Mouse (Mus musculus) T-helper 17 cell (primary cell): ENCODE measurements at regions not wholly inside any gene's neighbourhood (a gene's known extent, or its start where the extent isn't known, plus 50 kb on each side); places are given as distances from the start of the nearest gene placed in this dataset.

Experiments
- in situ Hi-C, 2 experiments: fragments of 300-600 bp; cut with MboI, MseI; formaldehyde crosslinking; loops; 1 replicate in 1 of 2; 2 replicates in 1 of 2; pipeline ENCODE4 v1.15.1; 2025; ENCODE audit warnings: high pct_unique_total_duplicates in 2 of 2

DNA sequence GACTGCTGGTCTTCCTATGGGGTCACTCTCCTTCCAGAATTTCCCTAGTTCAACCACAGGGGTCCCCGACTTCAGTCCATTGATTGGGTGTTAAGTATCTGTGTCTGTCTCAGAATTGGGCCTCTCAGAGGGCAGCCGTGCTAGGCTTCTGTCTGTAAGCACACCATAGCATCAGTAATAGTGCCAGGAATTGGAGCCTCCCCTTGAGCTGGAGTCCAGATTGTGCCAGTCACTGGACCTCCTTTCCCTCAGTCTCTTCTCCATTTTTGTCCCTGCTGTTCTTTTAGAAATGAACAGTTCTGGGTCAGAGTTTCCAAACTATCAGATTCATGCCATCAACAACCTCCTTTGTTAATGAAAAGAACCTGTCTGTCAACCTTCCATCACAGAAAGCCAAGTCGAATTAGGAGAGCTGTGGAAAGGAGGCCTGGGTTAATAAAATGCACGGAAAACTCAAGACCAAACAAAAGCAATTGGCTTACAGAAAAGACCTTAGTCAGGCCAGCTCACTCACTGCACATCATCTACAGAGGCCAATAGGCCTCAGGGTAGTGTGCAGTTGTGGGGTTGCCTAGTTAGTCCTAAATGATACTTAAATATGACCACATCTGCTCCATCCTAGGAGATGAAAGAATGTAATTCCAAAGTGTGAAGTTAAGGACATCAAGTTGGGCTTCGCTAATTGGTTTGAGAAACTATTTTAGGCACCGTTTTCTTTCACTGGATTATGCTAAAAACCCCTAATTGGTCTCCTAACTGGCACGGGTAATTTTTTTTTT is 156.5 kb upstream of the Krr1 start:
- in situ Hi-C loops, result no loop called here

GRCm38 (mm10) chr10:111819755-111820451 is 152.6 kb upstream of the Krr1 start:
- in situ Hi-C loops, result no loop called here

DNA sequence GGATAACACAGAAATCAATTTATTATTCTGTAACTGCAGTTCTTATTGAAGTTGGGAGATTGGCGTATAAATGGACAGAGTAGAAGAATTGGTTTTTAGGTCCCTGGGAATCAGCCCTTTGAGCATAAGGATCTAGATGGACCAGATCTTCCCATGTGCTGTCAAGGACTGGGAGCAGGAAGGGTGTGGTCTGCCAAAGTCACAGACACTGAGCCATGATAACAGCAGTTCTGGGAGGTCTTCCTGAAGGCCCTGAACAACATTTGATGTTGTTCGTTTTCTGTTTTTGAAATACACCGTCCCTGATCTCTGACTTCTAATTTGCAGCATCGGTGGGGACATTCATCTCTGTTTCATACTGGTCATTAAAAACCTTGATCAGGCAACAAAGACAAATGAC is 147.6 kb upstream of the Krr1 start:
- in situ Hi-C loops, result no loop called here

DNA sequence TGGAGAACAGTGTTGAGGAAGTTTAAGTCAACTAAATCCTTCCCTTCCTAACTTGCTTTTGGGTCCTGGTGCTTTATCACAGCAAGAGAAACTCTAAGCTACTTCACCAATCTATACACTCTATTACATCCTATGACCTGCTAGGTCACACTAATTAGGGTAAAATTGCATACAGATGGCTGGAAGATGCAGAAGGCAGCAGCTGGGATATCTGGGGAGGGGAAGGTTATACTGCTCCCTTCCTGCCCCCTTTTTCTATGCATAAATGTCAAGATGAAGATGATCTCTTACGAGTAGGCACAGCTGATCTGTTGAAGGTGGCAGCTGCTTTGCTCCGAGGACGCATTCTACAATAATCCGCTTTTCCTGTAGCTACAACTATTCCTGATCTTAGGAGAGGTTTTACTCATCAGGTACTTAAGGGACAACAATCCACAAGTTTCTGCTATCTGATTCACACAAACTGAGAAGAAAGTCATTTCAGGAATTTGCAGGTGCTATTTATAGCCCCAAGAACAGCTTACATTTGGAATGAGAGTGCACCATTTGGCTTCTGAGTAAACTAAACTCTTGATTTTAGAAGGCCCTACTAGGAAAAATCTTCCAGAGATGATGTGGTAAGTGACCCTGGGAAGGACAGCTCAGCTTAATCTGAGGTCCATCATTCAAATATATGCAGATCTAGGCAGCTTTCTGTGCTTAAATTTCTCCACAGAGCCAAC is 146.3 kb upstream of the Krr1 start:
- in situ Hi-C loops, result no loop called here

- in situ Hi-C loops, result no loop called here
Observed at GRCm38 (mm10) chr10:111827246-111827645, 145.2 kb upstream of the Krr1 start.

DNA sequence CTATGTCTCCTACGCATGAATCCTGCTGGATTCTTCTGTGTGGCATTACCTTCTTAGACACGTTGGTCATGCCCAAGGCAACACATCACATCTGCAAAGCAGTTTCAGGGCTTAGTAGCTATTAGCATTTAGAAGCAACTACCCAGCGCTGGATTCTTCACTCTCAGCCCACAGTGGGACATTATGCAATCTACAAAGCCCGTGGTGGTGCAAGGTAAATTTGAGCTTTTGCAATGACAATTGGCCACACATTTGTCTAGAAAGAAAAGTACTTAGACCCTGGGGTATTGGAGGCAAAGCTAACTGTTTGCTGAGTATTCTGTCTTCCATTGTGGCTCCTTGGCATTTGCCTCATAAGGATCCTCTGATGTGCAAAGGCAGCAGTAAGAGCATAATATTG is 144.5 kb upstream of the Krr1 start:
- in situ Hi-C loops, result no loop called here

DNA sequence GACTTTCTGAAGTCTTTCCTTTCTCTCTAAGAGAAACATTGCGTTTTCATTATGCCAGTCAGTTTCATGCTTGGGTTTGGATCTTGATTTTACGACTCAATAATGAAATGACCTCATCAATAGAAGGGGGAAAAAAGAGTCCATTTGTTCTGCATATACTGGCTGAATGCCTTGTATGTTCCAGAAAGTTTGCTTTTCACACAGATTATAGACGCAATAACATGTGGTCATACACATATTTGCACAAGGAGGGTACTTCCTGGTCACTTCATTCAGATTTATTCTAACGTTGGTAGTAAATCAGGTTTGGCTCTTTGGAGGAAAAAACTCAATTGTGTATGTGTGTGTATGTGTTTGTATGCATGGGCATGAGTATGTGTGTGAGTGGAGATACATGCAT is 143.9 kb upstream of the Krr1 start:
- in situ Hi-C loops, result no loop called here

- in situ Hi-C loops, result no loop called here
Observed at GRCm38 (mm10) chr10:111829291-111829690, 143.2 kb upstream of the Krr1 start.

DNA sequence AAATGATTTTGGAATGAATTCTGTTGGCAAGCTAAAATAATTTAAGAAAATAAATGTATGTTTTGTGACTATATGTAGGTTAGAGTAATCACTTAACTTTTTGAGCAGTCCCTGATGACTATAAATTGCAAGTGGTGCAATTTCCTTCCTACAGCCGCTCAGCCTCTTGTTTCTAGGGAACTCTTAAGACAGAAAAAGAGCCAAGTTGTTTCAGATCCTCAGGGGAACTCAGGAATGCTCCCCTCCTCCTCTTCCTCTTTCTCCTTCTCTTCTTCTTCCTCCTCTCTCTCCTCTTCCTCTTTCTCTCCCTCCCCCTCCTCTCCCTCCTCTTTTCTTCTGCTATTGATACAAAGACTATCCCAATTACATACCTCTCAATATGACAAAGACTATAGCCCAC is 141.4 kb upstream of the Krr1 start:
- in situ Hi-C loops, result no loop called here

DNA sequence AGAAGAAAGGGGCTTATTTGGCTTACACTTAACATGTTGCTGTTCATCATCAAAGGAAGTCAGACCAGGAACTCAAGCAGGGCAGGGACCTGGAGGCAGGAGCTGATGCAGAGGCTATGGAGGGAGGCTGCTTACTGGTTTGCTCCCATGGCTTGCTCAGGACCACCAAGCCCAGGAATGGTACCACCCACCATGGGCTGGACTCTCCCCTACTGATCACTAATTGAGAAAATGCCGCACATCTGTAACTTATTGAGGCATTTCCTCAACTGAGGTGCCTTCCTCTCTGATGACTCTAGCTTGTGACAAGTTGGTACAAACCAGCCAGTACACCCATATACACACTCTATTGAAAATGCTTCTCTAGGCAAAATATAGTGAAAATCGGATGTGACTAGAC is 138.9 kb upstream of the Krr1 start:
- in situ Hi-C loops, result no loop called here

- in situ Hi-C loops, result no loop called here
Observed at GRCm38 (mm10) chr10:111834280-111834679, 138.2 kb upstream of the Krr1 start.

- in situ Hi-C loops, result no loop called here
Observed at GRCm38 (mm10) chr10:111834925-111835823, 137.3 kb upstream of the Krr1 start.

DNA sequence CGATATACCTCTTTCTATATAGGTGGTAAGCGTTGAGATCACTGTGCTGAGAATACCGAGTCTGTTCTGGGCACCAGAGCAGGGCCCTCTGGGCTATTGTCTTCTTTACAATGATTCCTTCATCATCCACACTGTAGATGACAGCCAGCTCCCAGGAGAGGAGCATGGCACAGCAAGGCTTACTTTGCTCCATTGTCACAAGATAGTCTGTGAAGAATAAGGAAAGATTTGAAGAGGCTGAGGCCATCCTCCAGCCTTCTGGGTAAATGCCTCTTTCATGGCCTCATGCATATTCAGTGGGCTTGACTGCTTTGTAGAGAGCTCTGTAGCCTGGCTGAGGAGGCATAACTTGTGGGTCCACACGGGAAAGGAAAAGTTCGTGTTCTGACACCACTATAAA is 136.3 kb upstream of the Krr1 start:
- in situ Hi-C loops, result no loop called here

DNA sequence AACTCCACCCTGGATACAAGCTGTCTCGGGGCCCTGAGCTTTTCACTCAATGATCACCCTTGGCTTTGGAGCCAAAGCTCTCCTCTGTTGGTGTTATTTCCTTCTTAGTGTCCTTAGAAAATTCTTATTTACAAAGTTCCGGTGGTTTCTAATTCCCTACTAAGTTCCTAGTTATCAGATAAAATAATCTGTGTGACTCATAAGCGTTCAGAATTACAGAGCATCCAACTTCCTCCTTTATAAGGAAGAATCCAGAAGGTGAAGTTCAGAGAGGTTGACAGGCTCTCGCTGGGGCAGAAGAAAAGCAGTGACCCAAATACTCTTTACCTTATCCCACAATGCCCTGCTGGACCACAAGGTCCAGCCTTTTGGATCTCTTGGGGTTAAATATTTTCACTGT is 135.7 kb upstream of the Krr1 start:
- in situ Hi-C loops, result no loop called here

GRCm38 (mm10) chr10:111842321-111842775 is 130.1 kb upstream of the Krr1 start:
- in situ Hi-C loops, result no loop called here

DNA sequence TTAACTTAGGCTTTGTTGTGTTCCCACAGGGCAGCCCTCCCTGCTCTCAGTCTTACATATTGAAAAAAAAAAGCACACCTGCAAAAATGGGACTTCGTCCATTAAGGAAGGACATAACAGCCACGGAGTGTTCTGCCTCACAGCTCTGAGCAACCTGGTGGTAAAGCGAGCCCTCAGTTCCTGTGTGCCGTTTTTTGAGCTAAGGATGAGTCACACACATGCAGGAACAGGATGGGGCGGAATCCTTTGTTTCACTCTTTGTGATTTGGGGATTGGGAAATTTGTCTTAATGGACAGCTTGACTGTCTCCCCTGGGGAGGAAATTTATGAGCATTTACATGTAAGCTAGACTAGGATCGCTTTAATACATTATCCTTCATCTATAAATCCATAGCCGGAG is 129.6 kb upstream of the Krr1 start:
- in situ Hi-C loops, result no loop called here

DNA sequence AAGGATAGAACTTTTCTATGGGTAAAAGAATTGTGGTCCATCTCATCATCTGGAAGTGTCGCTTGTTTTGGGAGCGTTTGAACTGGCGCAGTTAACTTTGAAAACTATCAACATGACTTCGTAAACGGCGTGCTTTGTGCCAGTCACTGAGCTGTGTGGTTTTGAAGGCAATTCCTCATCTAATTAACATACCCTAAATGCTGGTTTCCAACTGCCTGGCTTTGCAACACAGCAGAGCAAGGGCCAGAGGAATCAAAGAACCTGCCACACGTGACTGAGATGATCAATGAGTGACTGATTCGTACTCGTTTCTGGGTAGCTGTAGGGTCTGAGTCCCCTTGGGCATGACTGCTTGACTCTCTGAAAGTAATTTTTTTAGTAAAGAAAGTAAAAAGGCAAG is 129.2 kb upstream of the Krr1 start:
- in situ Hi-C loops, result no loop called here

- in situ Hi-C loops, result no loop called here
Observed at GRCm38 (mm10) chr10:111844144-111844543, 128.3 kb upstream of the Krr1 start.

- in situ Hi-C loops, result no loop called here
Observed at GRCm38 (mm10) chr10:111845946-111846345, 126.5 kb upstream of the Krr1 start.

GRCm38 (mm10) chr10:111854254-111854653 is 118.2 kb upstream of the Krr1 start:
- in situ Hi-C loops, result no loop called here

- in situ Hi-C loops, result no loop called here
Observed at GRCm38 (mm10) chr10:111855496-111855895, 117.0 kb upstream of the Krr1 start.

DNA sequence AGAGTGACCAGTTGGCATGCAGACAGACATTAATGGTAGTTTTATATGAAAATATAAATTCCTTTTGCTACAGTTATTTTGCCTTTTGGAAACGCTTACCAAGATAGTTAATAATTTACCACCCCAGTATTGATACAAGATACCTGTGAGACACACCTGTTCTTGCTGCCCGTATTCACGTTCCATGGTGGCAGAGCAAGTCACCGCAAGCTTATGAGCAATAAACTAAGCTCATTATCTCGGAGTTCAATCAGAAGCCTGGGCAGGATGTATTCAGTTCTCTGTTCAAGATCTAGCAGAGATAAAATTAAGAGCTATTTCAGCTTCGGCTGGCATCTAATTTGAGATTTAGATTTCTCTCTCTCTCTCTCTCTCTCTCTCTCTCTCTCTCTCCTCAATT is 114.1 kb upstream of the Krr1 start:
- in situ Hi-C loops, result no loop called here
